Mouse (Mus musculus) midbrain, postnatal 0 days (tissue): Measurements from ENCODE around the gene Gm20388. TPM values are rescaled to one million over a fixed set of nuclear protein-coding genes. Genes with fewer than 3 reads are reported as not detected.
A peak's percentile ranks its signal among the peaks of the same experiment; 100 is the strongest.

Experiments used
- ATAC-seq: fragments of 200-750 bp; cut with Nextera tagmentation; 2 replicates; pipeline ENCODE4 v1.8.0; 2017; ENCODE audit warnings: moderate number of reproducible peaks, mild to moderate bottlenecking, moderate TSS enrichment, moderate library complexity; ENCODE audit not compliant: low FRiP score
- DNase-seq: peaks from one replicate; pipeline ENCODE4 v3.0.0-alpha.2; 2015; ENCODE audit warnings: low spot score
- H3K27ac ChIP-seq: fragments of 300-500 bp; sonication (generic); 2 replicates; pipeline ENCODE4 v1.5.1; 2014; ENCODE audit warnings: low read depth, mild to moderate bottlenecking, low read length, mixed read lengths
- H3K27me3 ChIP-seq: fragments of 300-500 bp; sonication (generic); 2 replicates; pipeline ENCODE4 v1.6.1; 2014; ENCODE audit warnings: low read length, control low read depth, mixed read lengths; ENCODE audit not compliant: insufficient read depth
- H3K36me3 ChIP-seq: fragments of 300-500 bp; sonication (generic); 2 replicates; pipeline ENCODE4 v1.6.1; 2014; ENCODE audit warnings: low read length, control low read depth, mixed read lengths; ENCODE audit not compliant: insufficient read depth
- H3K4me1 ChIP-seq: fragments of 300-500 bp; sonication (generic); 2 replicates; pipeline ENCODE4 v1.6.1; 2014; ENCODE audit warnings: mild to moderate bottlenecking, control low read depth, antibody characterized with exemption, low read length, mixed read lengths; ENCODE audit not compliant: insufficient read depth
- H3K4me2 ChIP-seq: fragments of 300-500 bp; sonication (generic); 2 replicates; pipeline ENCODE4 v1.6.1; 2014; ENCODE audit warnings: low read depth, mild to moderate bottlenecking, low read length, mixed read lengths; ENCODE audit not compliant: poor library complexity, severe bottlenecking
- H3K4me3 ChIP-seq: fragments of 300-500 bp; sonication (generic); 2 replicates; pipeline ENCODE4 v1.5.1; 2014; ENCODE audit warnings: low read depth, mild to moderate bottlenecking, low read length, moderate library complexity
- H3K9ac ChIP-seq: fragments of 300-500 bp; sonication (generic); replicated peaks from 2 replicates; pipeline ENCODE4 v1.6.1; 2014; ENCODE audit warnings: mild to moderate bottlenecking, low read length, moderate library complexity, mixed read lengths; ENCODE audit not compliant: poor library complexity, severe bottlenecking
- H3K9me3 ChIP-seq: fragments of 300-500 bp; sonication (generic); 2 replicates; pipeline ENCODE4 v1.6.1; 2016; ENCODE audit warnings: low read length, control low read depth
- CTCF ChIP-seq: IDR thresholded peaks from 2 replicates; pipeline ENCODE4 v1.5.1; 2016; ENCODE audit warnings: antibody characterized with exemption, mild to moderate bottlenecking
- WGBS: fragments of 180-500 bp; shearing (Covaris S2); extraction: QIAGEN DNeasy Blood & Tissue Kit; methylation state at CpG from one replicate; pipeline ENCODE4 v1.1.7; 2014; 5-methylcytosine and 5-hydroxymethylcytosine counted together
- polyA plus RNA-seq: library from polyadenylated mRNA; unstranded; fragments of >200 nt; fragmentation: Nextera tagmentation; extraction: Ambion mirVana; gene quantifications from 2 replicates; pipeline ENCODE4 v1.2.1, GENCODE M21; 2015
- total RNA-seq: library from RNA; depleted of rRNA; stranded (reverse); fragments of >200 nt; gene quantifications from 2 replicates; pipeline ENCODE4 v1.2.3, GENCODE M21; 2014

Gm20388 gene
- total and polyA plus RNA-seq, 2 experiments from 2014 or later, result 74.2 TPM; not detected in 1

DNA sequence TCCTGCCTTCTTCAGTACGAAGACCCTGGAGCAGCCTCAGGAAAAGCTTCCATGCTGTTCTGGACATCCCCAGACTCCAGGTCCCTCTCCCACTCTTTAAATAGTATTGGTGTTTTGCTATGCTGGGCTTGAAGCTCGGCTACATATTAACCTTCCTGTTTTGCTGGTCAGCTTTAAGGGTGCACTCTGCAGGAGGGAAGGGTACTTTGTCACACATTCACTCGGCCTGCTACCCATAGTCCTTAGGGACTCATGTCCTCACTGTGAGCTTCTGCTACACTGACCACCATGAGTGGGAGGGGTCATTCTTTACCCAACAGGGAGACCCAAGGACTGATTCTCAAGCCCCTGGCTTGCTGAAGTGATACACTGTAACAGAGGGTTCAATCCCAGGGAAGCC lies 2520.0 kb downstream of the Gm20388 start:
- Histone ChIP-seq H3K4me3 (no peak overlapping the region), H3K27ac (no peak overlapping the region), H3K9ac (no peak overlapping the region), H3K27me3 (no peaks in the 10 kb centered on the region), H3K36me3 (peaks cover 17% of the 10 kb centered on the region; the same call in 1 of the 2 replicates), H3K4me2 (no peak overlapping the region), H3K4me1 (no peaks in the 10 kb centered on the region), H3K9me3 (no peaks in the 10 kb centered on the region)
- no peak for TF ChIP-seq CTCF
- ATAC-seq (no peak), DNase-seq (no peak)
- 85% methylated on average over 3 of the region's 3 CpGs for WGBS

DNA sequence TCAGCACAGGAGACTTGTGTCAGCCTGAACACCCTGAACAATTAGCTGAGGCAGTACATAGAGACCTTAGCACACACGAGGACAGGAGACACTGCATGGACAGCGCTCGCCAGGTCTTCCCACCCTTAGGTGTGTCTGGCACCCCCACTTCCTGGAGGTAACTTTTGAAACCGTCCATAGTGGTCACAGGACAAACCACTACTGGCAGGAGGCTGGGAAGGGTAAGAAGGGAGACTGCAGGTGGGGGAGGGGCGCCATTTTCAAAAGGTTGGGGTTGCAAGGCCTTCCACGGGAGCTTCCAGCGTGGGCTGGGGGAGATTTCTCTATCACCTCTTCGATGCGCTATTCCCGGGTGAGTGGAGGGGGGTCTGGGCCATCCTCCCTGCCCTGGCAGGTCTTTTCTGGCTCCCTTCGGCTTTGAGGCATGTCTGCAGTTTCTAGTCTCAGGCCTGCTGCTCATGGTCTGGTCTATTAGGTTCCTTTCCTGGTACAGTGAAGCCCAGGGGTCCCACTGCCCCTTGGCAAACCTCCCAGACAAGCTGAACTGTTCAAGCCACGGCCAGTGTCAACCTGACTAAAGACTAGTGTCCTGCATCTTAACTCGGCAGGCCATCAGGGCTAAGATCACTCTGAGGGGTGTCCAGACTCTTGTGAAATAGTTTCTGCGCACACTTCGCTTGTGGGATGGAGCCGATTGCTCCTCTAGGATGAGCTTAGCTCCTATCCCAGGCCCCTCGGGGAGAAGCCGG lies 2521.2 kb downstream of the Gm20388 start:
- TF ChIP-seq CTCF, result no peak
- 45% methylated on average over 18 of the region's 18 CpGs for WGBS
- 0 out of 2 replicates have a peak overlapping the region, but pooled peaks have one; percentile 24 for H3K9ac ChIP-seq
- no peaks in the 10 kb centered on the region for H3K4me1 ChIP-seq
- no peaks in the 10 kb centered on the region for H3K27me3 ChIP-seq
- peaks cover 26% of the 10 kb centered on the region for H3K36me3 ChIP-seq
- H3K27ac ChIP-seq, result no peak overlapping the region
- peak overlapping the region; percentile 17; the same call in 1 of the 2 replicates for H3K4me3 ChIP-seq
- ATAC-seq, result no peak
- H3K4me2 ChIP-seq, result peak overlapping the region; percentile 40
- no peaks in the 10 kb centered on the region for H3K9me3 ChIP-seq
- DNase-seq, result no peak

DNA sequence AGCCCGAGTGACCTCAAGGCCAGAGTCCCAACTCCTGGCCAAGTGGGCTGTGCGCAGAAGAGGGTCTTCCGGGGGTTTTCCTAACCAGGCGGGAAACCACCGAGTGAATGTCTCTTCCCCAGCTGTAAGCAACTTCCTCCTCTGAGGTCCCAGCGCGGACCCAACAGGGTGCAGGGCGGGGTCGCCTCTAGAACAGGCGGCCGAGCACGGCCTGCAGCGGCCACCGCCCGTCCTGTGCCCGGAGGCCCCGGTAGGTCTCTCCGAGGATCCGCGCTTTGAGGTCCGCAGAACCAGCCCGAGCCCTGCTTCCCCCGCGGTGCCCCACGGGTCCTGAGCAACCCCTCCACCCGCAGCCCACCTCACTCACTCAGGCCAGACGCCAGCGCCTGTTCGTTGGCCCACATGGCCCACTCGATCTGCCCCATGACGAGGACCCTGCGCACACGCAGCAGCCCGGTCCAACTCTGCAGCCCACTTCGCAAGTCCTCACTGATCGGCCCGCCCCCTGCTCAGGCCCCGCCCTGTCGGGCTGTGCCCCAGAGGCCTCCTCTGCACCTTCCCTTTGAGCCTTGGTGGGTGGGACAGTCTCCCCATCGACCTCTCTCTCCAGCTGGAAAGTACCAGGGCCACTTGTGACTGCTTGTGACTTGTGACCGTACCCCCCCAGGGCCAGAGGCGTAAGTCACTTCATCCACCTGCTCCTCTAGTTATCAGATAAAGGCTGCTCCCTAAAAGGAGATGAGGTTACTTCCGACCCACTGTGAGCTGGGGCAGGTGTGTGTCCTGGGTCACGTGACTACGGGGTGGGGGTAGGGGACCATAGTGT lies 2522.0 kb downstream of the Gm20388 start, which contains the start of gene Cyba:
Gene Cyba (minus strand): TSS at position 488 of the 826 bp plus-strand sequence.
- H3K27ac ChIP-seq, result no peak within 1 kb of the TSS

DNA sequence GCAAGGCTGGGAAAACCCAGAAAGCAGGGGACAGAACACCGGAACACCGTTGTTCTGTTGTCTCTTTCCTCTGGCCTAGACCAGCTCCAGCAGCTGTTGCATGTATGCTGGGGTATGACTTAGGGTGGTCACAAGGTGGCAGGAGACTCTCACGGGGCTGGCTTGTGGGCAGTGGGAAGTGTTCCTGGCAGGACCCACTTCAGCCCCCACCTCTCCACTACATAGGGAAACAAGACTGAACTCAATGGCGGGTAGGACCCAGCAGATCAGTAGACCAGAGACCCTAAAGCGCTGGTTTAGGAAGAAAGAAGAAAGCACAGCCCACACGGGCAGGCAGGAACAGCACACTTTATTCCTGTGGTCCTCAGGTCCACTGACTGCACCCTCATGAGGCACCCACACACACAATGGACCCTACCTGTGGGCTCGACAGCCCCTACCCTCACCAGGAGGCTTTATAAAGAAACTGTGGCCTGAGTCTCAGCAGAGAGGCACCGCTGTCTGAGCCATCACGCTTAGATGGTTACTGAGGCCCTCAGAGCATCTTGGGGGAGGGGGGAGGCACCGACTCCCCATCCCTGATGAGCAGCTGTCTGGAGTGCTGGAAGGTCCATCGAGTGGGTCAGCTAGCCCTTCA lies 2522.7 kb downstream of the Gm20388 start:
- H3K27ac ChIP-seq, result no peak overlapping the region
- H3K9ac ChIP-seq, result no peak overlapping the region
- 71% methylated on average over 11 of the region's 11 CpGs for WGBS
- DNase-seq (no peak), ATAC-seq (peak; percentile 11; the same call in 1 of the 2 replicates)
- no peaks in the 10 kb centered on the region for H3K4me1 ChIP-seq
- peak; percentile 42 for TF ChIP-seq CTCF
- peaks cover 39% of the 10 kb centered on the region for H3K36me3 ChIP-seq
- H3K4me3 ChIP-seq, result no peak overlapping the region
- H3K9me3 ChIP-seq, result no peaks in the 10 kb centered on the region
- no peaks in the 10 kb centered on the region for H3K27me3 ChIP-seq
- H3K4me2 ChIP-seq, result no peak overlapping the region

More for the DNA sequence above, 2522.0 kb downstream of the Gm20388 start, which contains the start of gene Cyba:
- Histone ChIP-seq H3K27me3 (no peaks in the 10 kb centered on the region), H3K36me3 (peaks cover 33% of the 10 kb centered on the region), H3K9ac (0 out of 2 replicates have a peak within 1 kb of the TSS, but pooled peaks have one; percentile 24), H3K4me2 (peak within 1 kb of the TSS; percentile 40), H3K9me3 (no peaks in the 10 kb centered on the region), H3K4me3 (peak within 1 kb of the TSS; percentile 17; the same call in 1 of the 2 replicates), H3K4me1 (no peaks in the 10 kb centered on the region)
- ATAC-seq, result peak; percentile 61; the same call in 1 of the 2 replicates
- 8% methylated on average over 41 of the region's 45 CpGs for WGBS
- peak; percentile 17 for DNase-seq
- no peak for TF ChIP-seq CTCF

DNA sequence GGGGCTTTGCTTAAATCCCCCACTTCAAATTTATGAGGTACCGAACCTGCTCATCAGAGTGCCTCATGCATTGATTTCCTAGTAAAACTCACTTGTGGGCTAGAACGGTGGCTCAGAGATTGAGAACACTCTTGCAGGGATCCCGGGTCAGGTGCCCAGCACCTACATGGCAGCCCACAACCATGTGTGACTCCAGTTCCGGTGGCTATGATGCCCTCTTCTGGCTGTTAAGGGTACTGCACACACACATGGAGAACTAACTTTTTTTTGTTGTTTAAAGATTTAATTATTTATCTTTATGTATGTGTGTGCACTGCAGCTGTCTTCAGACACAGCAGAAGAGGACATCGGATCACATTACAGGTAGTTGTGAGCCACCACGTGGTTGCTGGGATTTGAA lies 2524.7 kb downstream of the Gm20388 start:
- Histone ChIP-seq H3K9me3 (no peaks in the 10 kb centered on the region), H3K27me3 (no peaks in the 10 kb centered on the region), H3K27ac (no peak overlapping the region), H3K36me3 (peaks cover 48% of the 10 kb centered on the region), H3K4me3 (no peak overlapping the region), H3K4me1 (no peaks in the 10 kb centered on the region), H3K9ac (no peak overlapping the region), H3K4me2 (no peak overlapping the region)
- DNase-seq (no peak), ATAC-seq (no peak)
- 93% methylated on average over 6 of the region's 6 CpGs for WGBS
- TF ChIP-seq CTCF, result peak; percentile 64
